Mouse (Mus musculus) 3T3-L1 (cell line): ENCODE measurements around the gene Safb.

Experiments used
- DNase-seq: peaks from one replicate; pipeline ENCODE4 v3.0.0-alpha.2; 2015; ENCODE audit warnings: low read depth, low spot score

Safb gene

DNA sequence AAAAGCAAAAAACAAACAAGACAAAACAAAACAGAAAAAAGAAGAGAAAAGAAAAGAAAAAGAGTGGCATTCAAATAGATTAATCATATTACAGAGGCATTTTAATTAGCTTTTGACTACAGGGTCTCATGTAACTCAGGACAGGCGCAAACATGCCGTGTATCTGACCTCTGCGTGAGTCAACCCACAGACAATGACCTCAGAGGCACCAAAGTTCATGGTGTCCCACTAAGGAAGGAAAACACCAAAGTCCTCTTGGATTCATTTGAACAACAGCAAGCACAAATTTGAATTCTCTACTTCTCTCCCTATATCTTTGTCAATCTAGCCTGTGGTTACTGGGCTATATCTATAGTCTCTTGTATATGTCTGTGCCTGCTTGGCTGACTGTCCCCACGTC is 58.6 kb downstream of the Safb start:
- no peak for DNase-seq

DNA sequence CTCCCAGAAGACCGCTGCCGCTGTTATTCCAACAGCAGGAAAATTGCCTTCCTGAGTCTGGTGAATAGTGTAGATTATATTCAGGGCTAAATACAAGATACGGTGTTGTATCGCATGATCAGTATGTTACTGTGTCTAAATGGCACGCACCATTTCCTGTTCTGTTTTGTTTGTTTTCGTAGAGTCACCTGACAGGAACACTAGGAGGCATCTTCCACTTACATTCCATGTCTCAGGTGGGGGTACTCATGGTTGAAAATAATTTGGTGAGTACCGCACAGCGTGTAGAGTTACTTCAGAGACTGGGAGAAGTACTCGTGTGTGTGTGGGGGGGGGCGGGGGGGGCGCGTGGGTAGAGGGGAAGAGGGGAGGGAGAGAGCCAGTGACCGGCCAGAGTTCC is 62.9 kb downstream of the Safb start:
- DNase-seq: no peak

DNA sequence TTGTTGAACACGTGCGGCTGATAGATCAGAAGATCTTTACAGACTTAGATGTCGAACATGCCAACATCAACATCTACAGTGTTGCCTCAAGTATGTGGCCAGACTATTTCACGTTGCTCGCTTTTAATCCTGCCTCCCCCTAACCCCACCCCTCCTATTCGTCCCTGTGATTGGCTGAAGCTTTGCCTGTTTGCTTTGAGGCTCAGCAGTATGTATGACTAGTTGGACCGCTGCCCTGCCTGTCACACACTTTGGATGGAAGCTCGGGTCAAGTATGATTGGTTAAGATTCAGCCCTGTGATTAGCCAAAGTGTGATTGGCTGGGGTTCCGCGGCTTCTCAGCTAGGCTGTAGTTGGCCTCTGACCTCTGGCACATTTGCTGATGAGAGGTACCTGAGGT is 67.2 kb downstream of the Safb start:
- peak; percentile 21 for DNase-seq

DNA sequence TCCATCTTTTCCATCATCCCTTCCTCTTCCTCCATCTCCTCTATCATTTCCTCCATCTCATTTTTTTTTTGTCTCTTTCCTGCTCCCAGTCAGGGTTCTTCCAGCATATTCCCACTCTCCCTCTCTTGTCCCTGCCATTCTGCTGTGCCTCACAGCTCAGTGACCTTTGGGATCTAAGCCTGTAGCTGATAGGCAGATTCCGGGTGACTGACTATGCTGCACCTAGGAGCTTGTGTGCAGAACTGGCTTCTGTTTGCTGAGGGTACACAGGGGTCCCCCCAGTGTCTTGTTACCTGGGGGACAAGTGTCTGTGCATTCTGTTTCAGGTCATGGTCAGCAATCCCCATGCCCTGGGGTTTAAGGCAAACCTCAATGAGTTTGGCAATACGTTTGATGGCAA is 70.1 kb downstream of the Safb start:
- DNase-seq: no peak

DNA sequence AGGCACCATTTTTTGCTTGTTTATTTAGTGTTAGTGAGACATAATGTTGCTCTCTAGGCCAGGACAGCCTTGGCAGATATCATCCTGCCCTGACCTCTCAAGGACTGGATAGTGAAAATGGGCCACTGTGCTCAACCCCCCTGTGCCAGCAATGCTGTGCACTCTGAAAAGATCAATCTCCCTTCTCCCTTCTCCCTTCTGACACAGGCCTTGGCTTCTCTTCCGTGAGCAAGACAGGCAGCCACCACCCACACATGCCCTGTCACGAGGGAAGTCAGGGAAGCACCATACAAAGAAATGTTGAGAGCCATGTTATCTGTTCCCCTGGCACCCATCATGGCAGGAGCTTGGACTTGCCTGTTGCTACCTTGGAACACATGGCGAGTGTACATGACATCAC is 70.7 kb downstream of the Safb start:
- DNase-seq: no peak
